In the genomic region with DNA sequence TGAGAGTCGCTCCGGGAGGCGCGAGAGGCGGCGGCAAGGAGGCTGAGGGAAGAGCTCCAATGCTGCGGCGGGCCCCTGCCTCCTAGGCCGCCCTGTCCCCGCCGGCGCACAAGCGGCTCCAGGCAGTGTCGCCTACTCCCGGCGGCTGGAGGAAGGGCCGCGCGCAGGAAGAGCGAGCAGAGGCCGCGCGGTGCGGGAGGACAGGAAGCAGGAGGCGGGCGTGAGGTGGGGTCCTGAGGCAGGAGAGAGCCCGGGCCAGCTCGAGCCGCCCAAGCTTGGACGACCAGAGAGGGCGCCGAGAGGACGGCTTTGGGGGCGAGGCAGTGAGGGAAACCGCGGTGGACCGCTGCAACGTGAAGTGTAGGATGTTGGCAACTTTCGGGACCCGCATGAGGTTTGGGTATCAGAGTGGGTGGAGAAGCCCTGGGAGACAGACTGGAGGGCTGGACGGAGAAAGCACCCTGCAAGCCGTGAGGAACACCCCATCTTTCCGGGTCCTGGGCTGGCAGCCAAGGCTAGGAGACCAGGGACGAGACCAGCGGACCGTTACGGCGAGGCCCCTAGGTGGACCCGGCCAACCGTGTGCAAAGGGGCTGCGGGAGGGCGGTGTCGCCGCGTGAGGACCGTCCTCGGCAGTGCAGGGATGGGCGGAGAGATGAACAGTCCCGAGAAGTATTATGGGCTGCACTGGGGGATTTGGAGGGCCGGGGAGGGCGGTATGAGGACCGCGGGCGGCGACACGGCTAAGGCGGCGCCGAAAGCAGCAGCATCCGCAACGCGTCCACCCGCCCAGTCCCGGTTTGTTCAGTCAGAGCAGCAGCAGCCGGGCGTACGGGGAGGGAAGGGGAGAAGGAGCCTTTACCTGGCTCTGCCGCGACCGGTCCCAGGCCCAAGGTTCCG, we compare ENCODE assay signal across 8 mouse cellular contexts. TPM values are rescaled to one million over a fixed set of nuclear protein-coding genes. Genes with fewer than 3 reads are reported as not detected.
DNase-seq lines count a peak whose midpoint lies in the region; ATAC-seq and TF ChIP-seq lines count a peak whose summit lies in the region.

No protein-coding gene starts in this region.

- peak overlapping the region; percentile 88 for H3K27ac ChIP-seq in intestine, postnatal 0 days (ENCODE audit: low read depth, low read length)
- peak overlapping the region; percentile 94 for H3K27ac ChIP-seq in liver, embryonic 13.5 days
- peak overlapping the region; percentile 97 for H3K27ac ChIP-seq in stomach, embryonic 16.5 days (ENCODE audit: low read length)

- no peaks in the 10 kb centered on the region; the same call in 1 of the 2 replicates for H3K4me1 ChIP-seq in intestine, postnatal 0 days (replicated peaks; ENCODE audit: control insufficient read depth, insufficient read depth, low read length)
- H3K4me1 ChIP-seq in liver, embryonic 13.5 days (replicated peaks): peaks cover 55% of the 10 kb centered on the region
- peaks cover 37% of the 10 kb centered on the region for H3K4me1 ChIP-seq in stomach, embryonic 16.5 days (ENCODE audit: control insufficient read depth, insufficient read depth, low read length)

- DNase-seq in 416B (ENCODE audit: low read depth): peak; percentile 80
- peak; percentile 80 for DNase-seq in adrenal gland, adult 2 months
- peak; percentile 77 for DNase-seq in embryo, embryonic 9.5 days (ENCODE audit: extremely low spot score)
- peak; percentile 98 for DNase-seq in heart, adult 11 months
- peak; percentile 75 for DNase-seq in liver, embryonic 13.5 days
- peak; percentile 69 for DNase-seq in naive thymus-derived CD4-positive, alpha-beta T cell, adult 2 months (ENCODE audit: low read depth)

- H3K36me3 ChIP-seq in intestine, postnatal 0 days (ENCODE audit: control insufficient read depth, insufficient read depth): no peaks in the 10 kb centered on the region
- H3K36me3 ChIP-seq in liver, embryonic 13.5 days: no peaks in the 10 kb centered on the region
- no peaks in the 10 kb centered on the region for H3K36me3 ChIP-seq in stomach, embryonic 16.5 days (ENCODE audit: control insufficient read depth, insufficient read depth, low read length)

- TF ChIP-seq CTCF in intestine, postnatal 0 days (IDR thresholded peaks at IDR 0.05; ENCODE audit: low read depth): peak; percentile 61

- H3K27me3 ChIP-seq in intestine, postnatal 0 days (replicated peaks; ENCODE audit: control insufficient read depth, insufficient read depth, low read length): no peaks in the 10 kb centered on the region
- no peaks in the 10 kb centered on the region for H3K27me3 ChIP-seq in liver, embryonic 13.5 days
- H3K27me3 ChIP-seq in stomach, embryonic 16.5 days (ENCODE audit: control insufficient read depth, insufficient read depth, low read length): no peaks in the 10 kb centered on the region

- peak overlapping the region; percentile 74 for H3K9ac ChIP-seq in intestine, postnatal 0 days (ENCODE audit: low read depth, low read length)
- H3K9ac ChIP-seq in liver, embryonic 13.5 days: peak overlapping the region; percentile 91
- H3K9ac ChIP-seq in stomach, embryonic 16.5 days (ENCODE audit: low read length): peak overlapping the region; percentile 88

- no peaks in the 10 kb centered on the region for H3K9me3 ChIP-seq in intestine, postnatal 0 days (ENCODE audit: control insufficient read depth)
- H3K9me3 ChIP-seq in liver, embryonic 13.5 days (replicated peaks): no peaks in the 10 kb centered on the region
- H3K9me3 ChIP-seq in stomach, embryonic 16.5 days (replicated peaks; ENCODE audit: control insufficient read depth, low read length): no peaks in the 10 kb centered on the region

- WGBS in intestine, postnatal 0 days: under 1% methylated on average over 79 of the region's 81 CpGs
- WGBS in liver, embryonic 13.5 days (ENCODE audit: insufficient replicate concordance): 1% methylated on average over 81 of the region's 81 CpGs
- under 1% methylated on average over 81 of the region's 81 CpGs for WGBS in stomach, embryonic 16.5 days

- peak; percentile 32 for ATAC-seq in intestine, postnatal 0 days
- peak; percentile 44 for ATAC-seq in liver, embryonic 13.5 days (ENCODE audit: low read depth)
- ATAC-seq in stomach, embryonic 16.5 days (ENCODE audit: insufficient read depth, low FRiP score): peak; percentile 26

- peak overlapping the region; percentile 60 for H3K4me3 ChIP-seq in intestine, postnatal 0 days (ENCODE audit: low read depth, low read length)
- peak overlapping the region; percentile 85 for H3K4me3 ChIP-seq in liver, embryonic 13.5 days (replicated peaks)
- H3K4me3 ChIP-seq in stomach, embryonic 16.5 days (replicated peaks; ENCODE audit: low read length): peak overlapping the region; percentile 88

- peak overlapping the region; percentile 100 for H3K4me2 ChIP-seq in intestine, postnatal 0 days (replicated peaks; ENCODE audit: low read depth)
- H3K4me2 ChIP-seq in liver, embryonic 13.5 days: peak overlapping the region; percentile 99
- H3K4me2 ChIP-seq in stomach, embryonic 16.5 days (ENCODE audit: low read depth, low read length): peak overlapping the region; percentile 95

RNA-seq across cellular contexts. Expression of a gene that starts 0.5 kb away (rescaled TPM):
- total RNA-seq in adrenal gland, adult 2 months (2021): 10 to 100 TPM; 21.8 to 22.2 TPM
- 13.9 and 15.2 TPM in 2 replicates for polyA plus RNA-seq in adrenal gland, adult 2 months (2012; rRNA removed)
- 3.1 and 5.4 TPM in 2 replicates for polyA plus RNA-seq in intestine, postnatal 0 days (2015; fragmentation: Nextera tagmentation; extraction: Ambion mirVana)
- polyA plus RNA-seq in liver, embryonic 13.5 days (2015; fragmentation: Nextera tagmentation; extraction: Ambion mirVana): 3.7 and 4.6 TPM in 2 replicates
- 12.2 and 14.2 TPM in 2 replicates for polyA plus RNA-seq in stomach, embryonic 16.5 days (2015; fragmentation: Nextera tagmentation; extraction: Ambion mirVana)

RNA-seq across cellular contexts. Expression of a gene that starts 1.1 kb away (rescaled TPM):
- total RNA-seq in adrenal gland, adult 2 months (2021): under 1 TPM; 0.79 to 0.92 TPM
- 0.07 and 0.16 TPM in 2 replicates for polyA plus RNA-seq in adrenal gland, adult 2 months (2012; rRNA removed)
- polyA plus RNA-seq in intestine, postnatal 0 days (2015; fragmentation: Nextera tagmentation; extraction: Ambion mirVana): 0.86 and 1.1 TPM in 2 replicates
- polyA plus RNA-seq in liver, embryonic 13.5 days (2015; fragmentation: Nextera tagmentation; extraction: Ambion mirVana): 2.9 and 3.1 TPM in 2 replicates
- polyA plus RNA-seq in stomach, embryonic 16.5 days (2015; fragmentation: Nextera tagmentation; extraction: Ambion mirVana): 1.7 TPM in 2 replicates

Comparison
In these comparisons a context has a peak if more than half of its experiments do, and no peak if none do; other contexts are left out.
1. Peak in every context shown above with its lines: DNase-seq, ATAC-seq, H3K4me3 ChIP-seq and H3K27ac ChIP-seq.